Mouse (Mus musculus) right cerebral cortex, adult 18-20 months (tissue): ENCODE measurements around the gene Fgf9.

ENCODE experiments used
- DNase-seq: peaks from one replicate; pipeline ENCODE4 v3.0.0; 2022; ENCODE audit warnings: mixed read lengths

Gene Fgf9

DNA sequence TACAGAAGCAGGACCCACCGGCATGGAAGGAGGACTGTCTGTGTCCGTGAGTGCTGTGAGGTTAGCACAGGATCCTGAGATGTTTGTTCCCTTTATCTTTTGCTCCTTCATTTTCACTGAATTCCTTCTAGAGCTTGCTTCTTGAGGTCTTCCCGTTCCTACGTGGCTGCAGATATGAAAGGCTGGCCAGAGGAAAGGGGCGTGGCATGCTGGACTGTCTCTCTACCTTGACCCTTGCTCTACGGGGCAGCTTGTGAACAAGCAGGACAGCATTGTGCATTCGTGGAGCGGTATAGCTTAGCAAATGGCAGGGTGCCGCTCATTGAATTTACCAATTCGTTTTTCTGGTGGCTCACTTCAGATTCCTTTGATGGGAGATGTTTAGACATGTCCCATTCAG lies 21.0 kb downstream of the Fgf9 start:
- DNase-seq = no peak

DNA sequence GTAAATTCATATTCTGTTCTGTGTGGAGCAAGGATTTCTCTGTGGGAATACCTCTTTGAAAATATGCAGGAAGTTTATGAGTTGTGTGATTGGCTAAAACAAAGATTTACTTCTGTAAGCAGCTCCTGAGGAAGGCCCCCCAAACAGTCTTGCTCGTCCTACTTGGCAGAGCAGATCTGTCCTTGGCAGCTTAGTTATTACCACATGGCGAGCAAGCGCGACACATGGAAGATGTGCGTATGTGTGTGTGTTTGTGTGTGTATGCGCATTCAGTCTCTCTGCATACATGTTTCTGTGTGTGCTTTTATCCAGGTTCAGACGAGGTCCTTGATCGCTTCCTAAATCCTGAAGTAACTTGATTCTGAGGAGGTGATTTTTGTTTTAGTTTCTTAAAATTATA lies 29.3 kb downstream of the Fgf9 start:
- no peak for DNase-seq

- no peak for DNase-seq
Observed at GRCm38 (mm10) chr14:58101298-58101697, 31.0 kb downstream of the Fgf9 start.

DNA sequence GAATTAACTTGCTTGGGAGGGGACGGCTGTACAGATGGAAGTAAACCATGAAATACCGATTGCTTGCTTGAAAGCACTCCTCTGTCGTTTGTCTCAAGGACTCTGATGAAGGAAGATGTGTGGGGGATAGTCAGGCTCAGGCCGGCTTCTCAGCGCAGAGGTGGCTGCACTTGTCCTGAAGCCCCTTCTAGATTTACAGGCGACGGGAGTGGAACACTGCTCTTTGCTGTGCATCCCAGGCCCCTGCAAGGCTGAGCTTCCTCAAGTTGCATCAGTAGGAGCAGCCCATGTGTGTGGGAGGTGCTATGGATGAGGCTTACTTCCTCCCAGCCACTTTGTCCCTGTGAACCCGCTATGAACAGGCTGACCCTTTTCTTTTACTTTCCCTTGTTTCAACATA lies 33.9 kb downstream of the Fgf9 start:
- no peak for DNase-seq

DNA sequence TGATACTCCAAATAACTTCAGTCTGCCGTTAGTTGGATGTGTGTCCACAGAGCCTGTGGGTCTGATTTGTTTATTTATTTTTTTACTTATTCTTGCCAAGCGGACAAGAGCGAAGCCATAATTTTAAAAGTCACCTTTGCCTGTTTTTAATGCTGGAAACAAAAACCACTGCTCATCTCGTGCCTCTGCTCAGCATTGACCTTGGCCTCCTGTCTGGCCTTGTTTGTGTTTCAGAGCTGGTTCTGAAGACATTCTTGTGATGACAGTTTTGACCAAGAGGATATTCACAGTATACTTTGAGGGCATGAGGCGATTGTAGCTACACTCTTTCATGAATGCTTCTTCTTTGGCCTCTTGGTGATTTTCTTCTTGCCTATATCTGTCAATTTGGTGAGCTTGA lies 35.2 kb downstream of the Fgf9 start:
- no peak for DNase-seq

DNA sequence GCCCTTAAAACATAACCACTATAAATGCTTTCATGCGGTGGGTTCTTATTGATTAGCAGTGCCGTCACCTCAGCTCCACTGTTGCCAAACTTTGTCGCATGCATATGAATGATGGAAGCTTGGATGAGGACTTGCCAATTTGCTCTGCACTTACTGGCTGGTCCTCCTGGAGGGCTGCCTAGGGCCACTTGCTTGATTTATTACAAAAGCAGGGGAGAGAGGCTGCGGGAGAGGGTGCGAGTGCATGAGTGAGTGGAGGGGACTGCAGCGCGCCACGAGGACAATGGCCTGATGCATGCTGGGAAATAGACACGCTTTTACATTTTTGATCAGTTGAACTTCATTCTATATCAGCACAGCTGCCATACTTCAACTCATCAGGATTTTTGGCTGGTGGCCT lies 39.3 kb downstream of the Fgf9 start:
- no peak for DNase-seq

DNA sequence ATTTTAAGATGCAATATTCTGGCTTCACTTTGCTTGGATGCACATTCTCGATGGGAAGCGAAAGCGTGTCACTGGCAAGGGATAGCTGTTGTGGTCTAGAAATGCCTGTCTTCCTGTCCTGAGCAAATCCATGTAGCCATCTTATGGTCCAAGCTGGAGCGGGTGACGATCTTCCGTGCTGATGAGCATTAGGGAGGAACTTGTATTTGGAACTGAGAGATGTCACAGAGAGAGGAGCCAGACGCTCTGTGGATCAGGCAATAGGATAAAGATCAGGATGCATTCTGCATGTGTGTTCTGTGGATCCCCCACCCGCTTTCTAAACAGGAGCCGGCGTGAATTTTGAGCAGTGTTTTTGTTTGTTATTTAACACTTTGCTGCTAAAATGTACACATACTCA lies 41.2 kb downstream of the Fgf9 start:
- DNase-seq = no peak

- no peak for DNase-seq
Observed at GRCm38 (mm10) chr14:58112341-58112740, 42.0 kb downstream of the Fgf9 start.

DNA sequence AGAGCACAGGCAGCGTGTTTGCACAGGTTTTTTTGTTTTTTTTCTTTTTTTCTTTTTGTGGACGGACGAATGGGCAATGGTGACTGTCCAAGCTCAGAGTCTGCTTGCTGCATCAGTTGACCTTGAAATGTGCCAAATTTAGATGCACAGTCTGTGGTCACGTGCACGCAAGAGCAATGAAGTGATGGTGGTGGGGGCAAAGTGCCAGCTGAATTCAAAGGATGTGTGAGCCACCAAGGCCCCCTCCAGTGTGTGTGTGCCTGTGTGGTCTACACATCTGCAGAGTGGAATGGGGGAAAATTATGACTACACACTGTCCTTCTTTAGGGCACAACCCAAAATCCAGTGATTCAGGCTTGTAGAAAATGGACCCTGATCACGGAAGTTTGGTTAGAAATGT lies 42.8 kb downstream of the Fgf9 start:
- DNase-seq = no peak

GRCm38 (mm10) chr14:58114146-58114545 lies 43.8 kb downstream of the Fgf9 start:
- DNase-seq = no peak

- no peak for DNase-seq
Observed at GRCm38 (mm10) chr14:58124625-58125024, 54.3 kb downstream of the Fgf9 start.

- DNase-seq = no peak
Observed at GRCm38 (mm10) chr14:58126508-58126907, 56.2 kb downstream of the Fgf9 start.

GRCm38 (mm10) chr14:58139506-58140055 lies 69.2 kb downstream of the Fgf9 start:
- DNase-seq = no peak

- DNase-seq = no peak
Observed at GRCm38 (mm10) chr14:58149637-58150470, 79.5 kb downstream of the Fgf9 start.

GRCm38 (mm10) chr14:58150471-58150855 lies 80.1 kb downstream of the Fgf9 start:
- DNase-seq = no peak

DNA sequence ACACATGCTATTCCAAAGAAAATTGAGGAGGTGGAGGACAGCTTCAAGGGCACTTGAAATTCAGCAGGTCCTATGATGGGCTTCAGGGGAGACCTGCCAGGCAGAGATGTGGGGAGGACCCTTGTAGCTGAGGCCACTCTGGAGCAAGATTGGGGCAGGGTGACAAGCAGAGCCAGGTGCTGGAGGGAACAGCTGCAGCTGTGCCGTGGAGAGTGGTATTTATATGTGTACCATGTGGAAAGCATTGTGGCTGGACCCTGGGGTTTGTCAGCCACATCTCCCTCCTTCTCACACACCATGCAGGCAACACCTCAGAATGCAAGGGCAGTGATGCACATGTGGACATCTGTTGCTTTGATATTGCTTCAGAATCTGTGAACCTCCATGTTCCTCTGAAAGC lies 81.8 kb downstream of the Fgf9 start:
- DNase-seq = no peak

DNA sequence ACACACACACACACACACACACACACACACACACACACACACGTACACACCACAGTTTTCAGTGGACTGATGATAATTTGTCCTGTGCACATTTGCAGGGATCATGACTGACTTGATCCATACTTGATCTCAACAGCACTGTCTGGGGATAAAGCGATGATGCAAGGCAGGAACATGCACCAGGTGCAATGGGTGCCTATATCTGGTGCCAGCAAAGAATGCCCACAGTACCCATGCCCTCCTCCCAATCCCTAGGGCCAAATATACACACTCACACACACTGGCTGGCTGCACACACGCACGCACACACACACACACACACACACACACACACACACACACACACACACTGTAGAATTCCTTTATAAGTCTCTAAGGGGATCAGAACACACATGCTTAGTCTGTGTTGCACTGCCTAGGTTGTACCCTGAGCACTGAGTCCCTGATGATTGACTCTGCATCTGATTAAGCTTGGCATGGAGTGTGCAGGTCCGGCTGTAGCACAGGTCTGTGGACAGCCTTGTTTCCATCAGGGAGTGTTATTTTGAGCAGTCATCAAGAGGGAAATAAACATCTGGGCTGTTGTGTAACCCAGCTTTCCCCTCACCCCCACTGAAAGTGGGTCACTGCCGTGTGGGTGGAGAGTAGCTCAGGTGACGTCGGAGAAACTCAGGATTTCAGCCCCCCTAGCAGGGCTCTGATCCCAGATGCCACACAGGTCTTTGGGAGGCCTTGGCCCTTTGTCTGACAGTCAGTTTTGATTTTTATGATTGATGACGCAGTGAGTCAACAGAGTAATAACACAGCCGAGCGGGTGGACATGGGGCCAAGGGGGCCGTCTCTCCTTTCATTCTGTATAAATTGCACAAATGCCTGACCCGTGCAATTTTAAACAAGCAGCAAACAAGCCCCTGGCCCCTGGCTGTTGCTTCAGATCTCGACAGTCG lies 83.4 kb downstream of the Fgf9 start:
- DNase-seq = no peak

DNA sequence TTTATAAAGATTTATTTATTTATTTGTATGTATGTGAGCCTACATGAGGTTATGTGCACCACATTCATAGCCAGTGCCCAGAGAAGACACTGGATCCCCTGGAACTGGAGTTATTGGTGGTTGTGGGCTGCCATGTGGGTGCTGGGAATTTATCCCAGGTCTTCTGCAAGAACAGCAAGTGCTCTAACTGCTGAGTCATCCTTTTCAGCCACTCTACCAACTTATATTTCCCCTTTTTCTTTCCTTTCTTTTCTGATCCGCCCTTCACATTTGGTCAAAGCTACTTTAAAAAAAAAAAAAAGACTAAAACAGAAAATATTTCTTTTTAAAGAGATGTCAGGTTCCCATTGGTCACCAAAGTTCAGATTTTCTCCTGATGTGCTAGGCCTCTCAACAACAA lies 90.3 kb downstream of the Fgf9 start:
- no peak for DNase-seq
